Mouse (Mus musculus) brain, embryonic 14.5 days (tissue): ENCODE data around the gene Vangl2.

Source experiments
- CTCF ChIP-seq: fragments of 200-500 bp; IDR thresholded peaks from 2 replicates; pipeline ENCODE4 v1.5.1; 2012; ENCODE audit warnings: inconsistent platforms, mild to moderate bottlenecking, moderate library complexity, borderline replicate concordance; ENCODE audit not compliant: insufficient read depth, insufficient read length; ENCODE audit errors: extremely low read depth
- POLR2A ChIP-seq: fragments of 200-500 bp; IDR thresholded peaks from 2 replicates; pipeline ENCODE4 v1.6.1; 2012; ENCODE audit warnings: mild to moderate bottlenecking, inconsistent platforms, borderline replicate concordance; ENCODE audit not compliant: poor library complexity, insufficient read depth, insufficient read length, severe bottlenecking; ENCODE audit errors: extremely low read depth

- no peak for TF ChIP-seq POLR2A
- no peak for TF ChIP-seq CTCF
These were observed 59.0 kb downstream of the Vangl2 start for GRCm38 (mm10) chr1:171969221-171969620.
